Mouse (Mus musculus) common myeloid progenitor, adult 5-6 weeks (primary cell): ENCODE results near the gene Peli2. TPM values are rescaled to one million over a fixed set of nuclear protein-coding genes. Genes with fewer than 3 reads are reported as not detected.
A peak's percentile ranks its signal among the peaks of the same experiment; 100 is the strongest.

Experiments used
- ATAC-seq: replicated peaks from 2 replicates; pipeline ENCODE4 v1.8.0; 2016; ENCODE audit warnings: low read depth, mild to moderate bottlenecking, moderate TSS enrichment, inconsistent platforms; ENCODE audit not compliant: poor library complexity, severe bottlenecking
- total RNA-seq: library from RNA; stranded (forward); fragments of 200-1000, 187-1606 nt; gene quantifications from 2 replicates; pipeline ENCODE4 v1.2.3, GENCODE M21; 2017

Peli2 gene
- total RNA-seq, 1 experiment from 2014 or later, result 8.6 TPM

- ATAC-seq, result no peak
Measured at GRCm38 (mm10) chr14:48124011-48124410, 3.4 kb downstream of the Peli2 start.

GRCm38 (mm10) chr14:48124816-48125215 lies 4.2 kb downstream of the Peli2 start:
- ATAC-seq, result no peak

- no peak for ATAC-seq
Measured at GRCm38 (mm10) chr14:48125971-48126370, 5.3 kb downstream of the Peli2 start.

- ATAC-seq, result no peak
Measured at GRCm38 (mm10) chr14:48126931-48127330, 6.3 kb downstream of the Peli2 start.

- ATAC-seq, result no peak
Measured at GRCm38 (mm10) chr14:48127609-48128185, 7.1 kb downstream of the Peli2 start.

GRCm38 (mm10) chr14:48128701-48129100 lies 8.1 kb downstream of the Peli2 start:
- ATAC-seq, result no peak

GRCm38 (mm10) chr14:48130021-48130420 lies 9.4 kb downstream of the Peli2 start:
- ATAC-seq, result no peak

- peak; percentile 52 for ATAC-seq
Measured at GRCm38 (mm10) chr14:48130761-48131575, 10.3 kb downstream of the Peli2 start.

- peak; percentile 76 for ATAC-seq
Measured at GRCm38 (mm10) chr14:48131576-48131922, 10.9 kb downstream of the Peli2 start.

GRCm38 (mm10) chr14:48132241-48132640 lies 11.6 kb downstream of the Peli2 start:
- no peak for ATAC-seq

GRCm38 (mm10) chr14:48132865-48133802 lies 12.5 kb downstream of the Peli2 start:
- ATAC-seq, result peak; percentile 33

GRCm38 (mm10) chr14:48134344-48134743 lies 13.7 kb downstream of the Peli2 start:
- no peak for ATAC-seq

GRCm38 (mm10) chr14:48135816-48136345 lies 15.3 kb downstream of the Peli2 start:
- ATAC-seq, result no peak

- ATAC-seq, result no peak
Measured at GRCm38 (mm10) chr14:48137731-48138130, 17.1 kb downstream of the Peli2 start.

- ATAC-seq, result peak; percentile 81
Measured at GRCm38 (mm10) chr14:48138138-48138537, 17.5 kb downstream of the Peli2 start.

GRCm38 (mm10) chr14:48139409-48139808 lies 18.8 kb downstream of the Peli2 start:
- ATAC-seq, result peak; percentile 39

- ATAC-seq, result no peak
Measured at GRCm38 (mm10) chr14:48141694-48142093, 21.1 kb downstream of the Peli2 start.

- ATAC-seq, result no peak
Measured at GRCm38 (mm10) chr14:48142696-48143095, 22.1 kb downstream of the Peli2 start.

- no peak for ATAC-seq
Measured at GRCm38 (mm10) chr14:48143141-48143540, 22.5 kb downstream of the Peli2 start.

GRCm38 (mm10) chr14:48144330-48144729 lies 23.7 kb downstream of the Peli2 start:
- ATAC-seq, result no peak
